Mouse (Mus musculus): ENCODE results near the gene Celf5.

The Celf5 gene

DNA sequence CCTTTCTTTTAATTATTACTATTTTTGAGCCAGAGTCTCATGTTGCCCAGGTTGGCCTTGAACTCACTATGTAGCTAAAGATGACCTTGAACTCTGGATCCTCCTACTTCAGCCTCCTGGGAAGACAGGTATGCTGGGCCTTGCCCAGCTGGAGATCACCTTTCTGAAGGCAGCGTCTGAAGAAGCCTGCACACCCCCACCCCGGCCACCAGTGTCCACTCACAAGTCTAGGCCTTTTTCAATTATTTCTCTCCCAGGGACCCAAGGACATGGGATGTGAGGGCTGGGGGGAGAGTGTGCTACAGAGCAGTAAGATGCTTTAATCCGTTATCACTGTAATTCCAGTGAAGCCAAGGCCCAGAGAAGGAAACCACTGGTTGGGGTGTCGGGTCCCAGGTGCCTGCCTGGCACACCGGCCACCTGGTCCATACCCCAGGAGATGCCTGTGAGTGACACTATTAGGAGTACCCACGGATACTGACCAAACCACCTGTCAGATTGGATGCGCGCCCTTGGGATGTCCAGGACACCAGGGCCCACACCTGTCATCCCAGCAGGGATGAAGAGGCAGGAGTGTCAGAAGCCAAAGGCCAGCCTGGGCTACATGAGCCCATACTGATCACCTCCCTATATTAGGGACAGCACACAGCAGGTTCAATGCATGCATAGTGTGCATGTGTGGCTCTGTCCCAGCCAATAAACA lies 54.6 kb downstream of the Celf5 start:
- DNase-seq (ENCODE audit: low spot score in 2 of 2) = no peak

DNA sequence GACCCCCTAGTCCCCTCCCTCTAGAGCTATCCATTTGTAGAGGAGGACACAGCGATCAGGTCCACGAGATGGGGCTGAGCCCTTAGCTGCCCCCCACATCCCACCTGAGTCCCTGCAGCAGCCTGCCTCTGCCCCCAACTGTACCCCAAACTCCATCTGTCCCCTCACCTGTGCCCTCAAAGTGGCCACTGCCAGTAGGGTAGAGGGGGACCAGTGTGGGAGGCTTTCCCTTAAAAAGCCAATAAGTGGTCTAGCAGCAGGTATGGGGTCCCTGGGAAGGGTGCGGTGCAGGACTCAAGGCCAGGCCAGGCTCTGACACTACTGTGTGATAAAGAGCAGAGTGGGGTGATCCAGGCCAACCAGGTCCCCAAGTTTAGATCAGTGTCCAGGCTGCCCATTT lies 55.2 kb downstream of the Celf5 start:
- no peak for DNase-seq (ENCODE audit: low spot score in 2 of 2)

DNA sequence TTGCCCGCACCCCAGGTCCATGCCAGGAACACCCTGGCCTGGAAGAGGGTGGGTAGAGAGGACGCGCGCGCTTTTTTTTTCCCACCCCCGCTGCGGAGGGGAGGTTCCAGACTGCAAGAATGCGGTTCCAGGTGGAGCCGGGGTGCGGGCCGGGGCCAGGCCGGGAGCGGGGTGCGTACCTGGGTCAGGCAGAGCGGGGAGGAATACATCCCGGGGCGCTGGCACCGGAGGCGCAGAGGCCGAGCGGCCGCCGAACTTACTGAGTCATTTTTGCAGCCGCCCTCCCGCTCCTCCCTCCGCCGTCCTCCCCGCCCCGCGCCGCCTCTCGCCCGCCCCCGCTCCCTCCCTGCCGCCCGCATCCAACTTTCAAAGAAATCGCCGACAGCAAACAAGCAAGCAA lies 55.6 kb downstream of the Celf5 start:
- DNase-seq (ENCODE audit: low spot score in 2 of 2) = peak; percentile 65 to 76

DNA sequence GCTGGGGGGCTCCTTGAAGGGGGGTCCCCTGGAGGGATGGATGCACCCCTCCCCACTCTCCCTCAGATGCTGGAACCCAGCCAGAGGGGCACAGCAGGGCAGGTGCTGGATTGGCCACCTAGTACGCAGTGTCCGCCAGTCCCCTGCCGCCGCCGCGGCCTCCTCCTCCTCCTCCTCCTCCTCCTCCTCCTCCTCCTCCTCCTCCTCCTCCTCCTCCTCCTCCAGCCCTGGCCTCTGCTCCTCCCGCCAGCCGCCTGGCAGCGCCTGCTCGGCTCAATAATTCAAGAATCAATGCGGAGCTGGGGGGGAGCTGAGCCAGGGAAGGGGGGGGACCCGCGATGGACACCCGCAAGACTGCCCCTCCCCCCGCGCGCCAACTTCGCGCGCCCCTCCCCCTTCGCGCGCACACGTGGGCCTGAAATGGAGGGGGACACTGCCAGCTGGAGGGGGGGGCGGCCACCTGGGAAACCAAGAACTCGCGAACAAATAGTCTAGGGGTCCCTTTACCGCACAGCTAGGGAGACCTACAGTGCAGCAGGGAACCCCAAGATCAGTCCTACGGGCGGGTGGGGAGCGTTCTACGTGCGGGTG lies 56.3 kb downstream of the Celf5 start:
- DNase-seq (ENCODE audit: low spot score in 2 of 2) = no peak

DNA sequence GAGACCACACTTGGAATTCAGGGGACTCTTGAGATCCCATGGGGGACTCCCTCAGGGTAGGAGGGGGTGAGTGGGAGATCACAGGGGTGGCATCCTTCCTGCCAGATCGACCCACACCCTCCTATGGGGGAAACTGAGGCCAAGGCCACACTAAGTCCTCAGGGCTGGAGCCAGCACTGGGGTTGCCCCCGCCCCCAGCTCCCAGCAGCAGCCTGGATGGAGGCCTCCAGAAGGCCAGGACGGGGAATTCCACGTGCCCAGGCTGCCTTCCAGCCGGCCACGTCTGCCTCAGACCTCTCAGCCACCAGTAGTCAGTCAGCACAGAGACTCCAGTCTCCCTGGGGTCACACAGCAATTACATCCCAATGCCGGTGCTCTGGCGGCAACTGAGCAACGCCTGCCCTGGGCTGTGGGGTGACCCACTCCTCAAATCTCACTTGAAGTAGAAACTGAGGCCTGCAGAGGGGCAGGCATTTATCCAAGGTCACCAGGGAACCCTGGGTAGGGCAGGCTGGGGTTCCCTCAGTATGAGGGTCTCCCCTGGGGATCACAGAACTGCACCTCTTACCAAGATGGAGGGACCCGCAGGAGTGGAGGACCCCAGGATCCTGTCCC lies 57.2 kb downstream of the Celf5 start:
- peak in 1 of 2 experiments; percentile 1 for DNase-seq (ENCODE audit: low spot score in 2 of 2)

DNA sequence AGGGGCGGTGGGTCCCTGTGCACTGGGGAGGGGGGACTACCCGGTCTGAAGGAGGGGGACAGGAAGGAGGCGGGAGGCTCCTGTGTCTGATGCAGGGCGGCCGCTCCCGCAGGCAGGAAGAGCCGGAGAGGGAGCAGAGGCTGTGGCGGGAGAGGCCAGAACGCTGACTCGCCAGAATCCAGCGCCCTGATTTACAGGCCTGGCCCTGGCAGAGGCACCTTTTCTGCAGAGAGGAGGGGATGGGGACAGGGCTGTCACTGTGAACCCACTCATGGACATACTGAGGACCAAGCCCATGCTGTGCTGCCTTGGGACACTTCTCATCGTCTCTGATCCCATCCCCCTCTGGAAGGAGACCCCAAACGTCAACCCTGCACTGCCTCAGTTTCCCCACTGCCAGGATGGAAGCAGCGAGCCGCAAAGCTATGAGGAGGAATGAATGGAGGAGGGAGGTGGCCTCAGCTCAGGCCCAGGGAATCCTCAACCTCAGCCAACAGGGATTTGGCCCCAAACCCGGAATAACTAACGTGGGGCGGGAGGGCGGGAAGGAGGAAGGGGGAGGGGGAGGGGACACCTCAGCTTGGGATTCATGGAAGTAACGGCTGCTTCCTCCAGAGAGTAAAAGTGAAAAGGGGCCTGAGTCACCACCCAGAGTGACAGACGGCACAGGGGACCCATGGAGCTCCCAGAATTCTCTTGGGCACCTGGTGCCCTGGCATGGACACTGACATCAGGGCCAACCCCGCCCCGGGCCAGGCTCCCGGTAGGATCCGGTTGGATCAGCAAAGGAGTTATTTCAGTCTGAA lies 58.1 kb downstream of the Celf5 start:
- peak in 1 of 2 experiments; percentile 43 for DNase-seq (ENCODE audit: low spot score in 2 of 2)

DNA sequence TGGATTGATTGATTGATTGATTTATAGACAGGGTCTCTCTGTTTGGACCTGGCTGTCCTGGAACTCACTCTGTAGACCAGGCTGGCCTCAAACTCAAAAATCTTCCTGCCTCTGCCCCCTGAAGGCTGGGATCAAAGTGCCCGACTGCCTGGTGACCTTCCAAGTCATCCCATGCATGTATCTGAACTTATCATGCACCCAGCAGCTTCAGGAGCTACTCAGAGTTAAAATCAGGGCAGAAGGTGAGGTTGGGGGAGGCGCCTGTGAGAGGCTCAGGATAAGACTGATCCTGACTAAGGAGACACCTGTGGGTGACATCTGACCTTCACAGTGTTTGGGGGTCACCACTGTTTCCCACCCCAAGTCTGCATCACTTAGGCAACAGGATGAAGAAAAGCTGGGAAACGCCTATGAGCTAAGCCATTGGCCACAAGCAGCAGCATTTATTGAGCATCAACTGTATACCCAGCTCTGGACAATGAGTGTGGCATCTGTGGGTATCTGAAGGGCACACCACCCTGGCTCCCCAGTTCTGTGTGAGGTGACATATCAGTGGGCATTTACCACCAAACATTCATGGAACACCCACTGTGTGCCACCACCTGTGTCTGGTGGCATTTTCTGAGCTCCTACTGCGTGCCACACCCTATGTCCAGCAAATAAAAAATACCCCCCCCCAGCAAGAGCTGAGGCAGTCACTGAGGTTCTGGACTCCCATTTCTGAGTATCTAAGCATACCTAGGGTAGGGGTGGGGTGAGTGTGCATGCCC lies 58.8 kb downstream of the Celf5 start:
- no peak for DNase-seq (ENCODE audit: low spot score in 2 of 2)

DNA sequence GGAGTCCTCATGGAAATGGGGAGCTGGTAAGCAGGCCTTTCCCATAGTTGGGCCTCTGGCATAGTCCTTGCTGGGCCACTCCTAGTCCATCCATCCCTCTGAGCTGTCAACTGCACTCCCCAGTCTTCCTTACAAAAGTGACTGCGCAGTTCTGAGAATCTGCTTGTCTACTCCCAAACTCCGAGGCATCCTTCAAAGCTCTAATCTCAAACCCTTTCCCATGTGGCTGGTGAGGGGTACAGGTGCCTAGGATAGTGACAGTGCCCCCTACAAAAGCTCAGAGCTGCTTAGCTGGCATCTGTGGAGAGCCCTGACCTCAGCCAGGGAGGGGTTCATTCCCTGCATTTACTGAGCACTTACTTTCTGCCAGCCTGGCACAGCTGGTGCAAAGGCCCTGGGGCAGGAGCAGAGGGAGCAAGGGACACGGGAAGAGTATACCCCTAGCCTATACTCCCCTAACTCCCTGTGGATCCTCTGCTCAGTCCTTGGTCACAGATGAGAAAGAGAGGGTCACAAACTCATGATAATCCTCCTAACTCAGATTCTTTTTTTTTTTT lies 59.8 kb downstream of the Celf5 start:
- DNase-seq (ENCODE audit: low spot score in 2 of 2) = no peak

DNA sequence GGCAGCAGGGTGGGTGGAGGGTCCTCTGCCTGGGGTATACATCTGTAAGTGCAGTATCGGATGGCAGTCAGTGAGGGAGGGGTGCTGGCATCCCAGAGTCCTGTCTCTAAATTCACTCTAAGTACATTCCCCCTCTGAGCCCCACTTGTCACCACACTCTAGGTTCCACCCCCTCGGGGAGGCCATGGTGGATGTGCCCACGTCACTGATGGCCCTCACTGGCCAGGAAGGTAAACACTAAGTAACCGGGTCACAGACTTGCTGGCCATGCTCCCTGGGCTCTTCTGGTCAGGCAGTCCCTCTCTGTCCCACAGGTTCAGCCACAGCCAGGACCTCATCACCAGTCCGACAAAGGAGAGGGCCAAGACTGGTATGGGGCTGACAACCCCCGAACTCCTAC lies 60.3 kb downstream of the Celf5 start:
- no peak for DNase-seq (ENCODE audit: low spot score in 2 of 2)

DNA sequence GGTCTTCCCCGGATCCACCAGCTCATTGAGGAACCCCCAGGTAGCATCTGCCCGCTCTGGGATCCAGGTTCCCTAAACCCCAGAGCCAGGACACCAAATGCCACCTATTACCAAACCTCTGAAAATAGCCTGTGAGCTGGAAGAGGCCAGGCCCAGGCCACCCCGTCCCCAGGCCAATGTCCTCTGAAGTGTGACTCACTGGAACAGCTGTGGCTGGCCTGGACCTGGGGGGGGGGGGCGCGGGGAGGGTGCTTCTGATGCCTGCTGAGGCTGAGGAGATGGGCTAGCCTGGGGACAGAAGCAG lies 60.8 kb downstream of the Celf5 start:
- no peak for DNase-seq (ENCODE audit: low spot score in 2 of 2)

DNA sequence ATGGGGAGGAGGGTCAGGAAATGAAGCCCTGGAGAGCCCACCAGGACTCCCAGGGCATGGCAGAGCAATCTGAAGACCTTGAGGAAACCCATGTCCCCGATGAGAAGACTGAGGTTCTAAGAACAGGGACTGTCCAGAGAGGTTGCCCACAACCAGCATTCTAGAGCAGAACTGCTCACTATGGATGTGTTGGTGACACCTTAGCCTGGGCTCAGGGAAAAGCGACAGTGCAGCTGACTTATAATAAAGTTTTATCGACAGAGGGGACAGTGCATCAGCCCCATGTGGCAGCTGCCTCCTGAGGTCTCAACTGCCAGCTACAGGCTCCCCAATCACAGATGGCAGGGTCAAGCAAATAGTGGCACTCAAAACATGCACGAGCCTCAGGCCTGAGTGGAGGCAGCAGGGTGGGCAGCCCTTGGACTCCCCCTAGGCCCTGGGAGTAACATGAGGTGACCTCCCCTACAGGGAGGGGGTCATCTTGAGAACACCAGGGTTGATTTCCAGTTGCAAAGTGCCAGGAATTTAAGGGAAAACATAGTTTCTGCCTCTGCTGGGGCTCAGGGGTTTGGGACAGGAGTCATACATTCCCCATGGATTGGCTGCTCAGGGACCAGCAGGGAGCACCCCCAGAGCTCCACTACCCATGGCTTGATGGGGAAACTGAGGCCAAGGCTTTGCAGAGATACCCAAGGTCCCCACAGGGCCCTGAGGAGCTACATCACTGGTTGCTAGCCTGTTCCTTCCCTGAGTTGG lies 61.3 kb downstream of the Celf5 start:
- no peak for DNase-seq (ENCODE audit: low spot score in 2 of 2)

DNA sequence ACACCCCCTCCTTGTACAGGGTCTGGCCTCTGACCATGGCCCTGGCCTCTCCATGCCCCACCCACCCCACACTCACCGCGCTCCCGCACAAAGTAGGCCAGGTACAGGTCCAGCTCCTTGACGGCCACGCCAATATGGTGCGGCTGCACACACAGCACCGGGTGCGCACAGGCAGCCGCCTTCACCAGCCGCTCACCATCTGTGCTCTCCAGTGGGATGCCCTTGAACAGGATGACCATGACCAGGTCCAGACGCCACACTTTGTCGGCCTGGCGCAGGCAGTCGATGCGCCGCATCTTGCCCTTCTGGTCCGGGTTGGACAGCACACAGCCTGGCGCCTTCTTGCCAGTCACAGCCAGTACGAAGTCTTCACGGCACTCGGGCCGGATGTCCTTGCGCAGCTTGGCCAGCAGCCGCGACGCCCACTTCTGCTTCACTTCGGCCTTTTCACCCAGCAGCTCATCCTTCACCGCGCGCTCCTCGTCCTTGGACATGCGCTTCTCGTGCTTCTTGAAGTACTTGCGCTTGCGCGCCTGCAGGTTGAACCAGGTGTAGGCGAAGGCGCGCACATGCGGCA lies 62.2 kb downstream of the Celf5 start:
- DNase-seq (ENCODE audit: low spot score in 2 of 2) = no peak

DNA sequence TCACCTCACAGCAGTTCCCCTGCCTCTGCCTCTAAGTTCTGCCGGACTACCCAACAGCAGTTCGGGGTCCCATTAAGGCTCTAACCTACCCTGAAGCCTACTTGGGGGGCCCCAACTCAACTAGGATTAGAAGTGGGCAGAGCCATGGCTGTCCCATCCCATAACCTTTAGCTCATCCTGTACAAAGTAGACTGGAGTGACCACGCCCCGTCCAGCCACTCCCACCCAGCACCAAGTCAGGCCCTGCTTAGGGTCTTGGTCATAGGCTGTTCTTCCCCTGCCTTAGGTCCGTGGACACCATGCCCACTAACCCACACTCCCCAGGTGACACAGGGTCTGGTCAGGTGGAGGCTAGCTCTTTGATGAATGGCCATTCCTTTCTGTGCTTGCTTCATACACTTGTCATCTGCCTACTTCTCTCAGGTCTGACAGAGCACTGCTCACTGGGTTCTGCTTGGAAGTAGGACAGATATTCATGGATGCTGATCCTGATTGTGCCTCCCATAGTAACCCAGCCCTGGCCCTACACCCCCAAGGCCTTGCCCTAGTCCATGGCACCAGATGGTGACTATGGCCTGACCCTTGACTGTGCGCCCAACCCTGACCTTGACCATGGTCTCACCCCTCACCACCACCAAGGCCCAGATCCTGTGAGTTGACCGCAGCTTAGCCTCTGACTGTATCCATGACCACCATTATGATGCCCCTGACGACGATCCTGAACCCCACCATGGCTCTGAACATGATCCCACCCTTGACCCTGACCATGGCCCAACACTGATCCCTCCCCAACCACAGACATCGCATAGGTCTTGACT lies 63.2 kb downstream of the Celf5 start:
- no peak for DNase-seq (ENCODE audit: low spot score in 2 of 2)

DNA sequence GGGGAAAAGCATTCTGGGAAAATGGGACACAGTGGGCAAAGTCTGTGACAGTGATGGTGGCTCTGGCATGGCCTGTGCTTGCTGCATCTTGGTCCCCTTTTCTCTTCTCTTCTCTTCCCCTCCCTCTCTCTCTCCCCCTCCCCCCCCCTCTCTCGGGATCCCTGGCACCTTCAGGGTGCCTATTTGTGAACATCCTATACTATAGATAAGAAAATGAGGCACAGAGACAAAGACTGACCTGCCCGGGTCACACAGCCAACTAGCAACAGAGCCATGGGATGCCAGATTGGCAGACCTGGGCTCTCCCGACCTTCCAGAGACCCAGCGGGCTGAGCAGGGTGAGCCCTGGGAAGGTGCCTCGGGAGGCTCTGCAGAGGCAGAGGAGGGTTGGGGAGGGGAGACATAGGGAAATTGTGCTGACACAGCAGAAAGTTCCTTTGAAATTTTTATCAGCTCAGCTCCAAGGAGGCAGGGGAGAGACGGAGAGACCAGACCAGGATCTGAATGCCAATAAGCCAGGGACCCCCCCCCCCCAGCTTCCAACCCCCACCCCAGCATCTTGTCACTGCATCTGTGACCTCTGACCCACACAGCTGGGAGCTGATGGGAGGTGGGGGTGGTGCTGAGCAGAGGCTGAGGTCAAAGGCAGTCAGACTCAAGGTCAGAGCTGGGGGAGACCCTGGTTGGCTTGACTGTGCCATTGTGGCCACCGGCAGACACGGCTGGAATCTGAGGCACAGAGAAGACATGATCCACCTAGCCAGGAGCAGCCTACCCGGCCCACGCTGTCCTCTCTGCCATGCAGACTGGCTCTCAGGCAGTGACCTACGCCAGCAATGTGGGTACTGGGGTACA lies 64.1 kb downstream of the Celf5 start:
- DNase-seq (ENCODE audit: low spot score in 2 of 2) = no peak

DNA sequence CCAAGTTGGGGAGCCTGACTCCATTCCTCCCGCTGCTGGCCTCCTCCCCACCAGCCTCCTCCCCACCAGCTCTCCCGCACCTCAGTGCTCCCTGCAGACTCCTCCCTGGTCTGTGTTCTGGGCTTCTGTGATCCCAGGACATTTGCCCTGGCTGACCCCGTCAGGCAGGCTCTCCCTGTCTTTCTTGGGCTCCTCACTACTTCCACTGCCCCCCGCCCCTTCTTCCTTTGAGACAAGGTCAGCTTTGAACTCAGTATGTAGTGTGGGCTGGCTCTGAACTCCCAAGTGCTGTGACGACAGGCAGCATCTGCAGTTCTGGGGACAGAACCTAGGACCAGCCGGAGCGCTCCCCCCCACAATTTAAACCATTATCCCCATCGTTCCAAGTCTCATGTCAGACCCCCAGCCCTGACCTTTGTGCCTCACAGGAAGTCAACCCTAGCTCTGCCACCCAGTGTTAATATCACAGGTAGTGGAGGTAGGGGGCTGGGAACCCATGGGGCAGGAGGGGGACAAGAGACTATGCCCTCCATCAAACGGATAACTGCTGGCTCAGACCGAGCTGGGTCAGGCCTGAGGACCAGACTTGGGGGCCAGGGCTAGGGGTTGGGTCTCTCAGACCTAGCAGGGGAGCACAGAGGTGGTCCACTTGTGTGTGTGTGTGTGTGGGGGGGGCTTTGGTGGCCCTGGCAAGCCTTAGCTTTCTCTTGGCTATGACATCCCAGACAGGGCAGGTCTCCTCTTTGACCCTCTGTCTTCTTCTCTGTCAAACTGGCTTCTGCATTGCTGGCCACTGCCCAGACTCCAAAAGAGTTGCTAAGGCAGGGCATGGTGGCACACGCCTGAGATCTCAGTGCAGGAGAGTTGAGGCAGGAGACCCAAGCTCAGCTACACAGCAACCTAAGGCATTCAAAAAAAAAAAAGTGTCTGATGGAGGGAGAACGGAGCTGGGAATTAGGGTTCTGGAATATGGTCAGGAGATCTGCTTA lies 65.0 kb downstream of the Celf5 start:
- no peak for DNase-seq (ENCODE audit: low spot score in 2 of 2)

DNA sequence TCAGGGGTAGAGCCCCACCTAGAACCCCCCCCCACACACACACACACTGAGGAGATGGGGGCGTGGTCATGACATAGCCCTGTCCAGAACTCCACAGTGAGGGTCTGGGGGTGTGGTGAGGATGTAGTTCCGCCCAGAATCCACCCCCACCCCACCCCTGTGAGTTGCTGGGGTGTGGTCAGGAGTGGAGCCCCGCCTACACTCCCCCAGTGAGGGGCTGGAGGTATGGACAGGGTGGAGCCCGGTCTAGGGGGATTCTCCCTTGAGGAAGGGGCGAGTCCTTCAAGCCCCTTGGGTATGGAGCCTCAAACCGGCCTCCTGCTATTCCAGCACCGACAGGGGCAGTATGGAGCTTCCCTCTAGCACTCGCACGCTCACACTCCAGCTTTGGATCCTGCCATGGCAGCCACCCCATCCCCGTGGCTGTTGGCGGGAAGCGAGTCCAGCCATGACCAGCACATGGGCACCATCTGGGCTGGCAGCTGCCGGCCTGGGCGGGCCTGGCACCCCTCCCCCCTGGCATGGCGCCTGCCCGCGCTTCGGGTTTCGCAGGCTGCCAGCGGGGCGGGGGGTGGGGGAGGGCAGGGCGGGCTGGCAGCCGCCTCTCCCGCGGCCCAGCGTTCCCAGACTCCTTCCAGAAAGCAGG lies 65.8 kb downstream of the Celf5 start:
- DNase-seq (ENCODE audit: low spot score in 2 of 2) = peak; percentile 68 to 84

Data from urinary bladder, postnatal 36 days (tissue).